Mouse (Mus musculus): ENCODE data around the gene Hoxa1. TPM values are rescaled to one million over a fixed set of nuclear protein-coding genes. Genes with fewer than 3 reads are reported as not detected.
A peak's percentile ranks its signal among the peaks of the same experiment; 100 is the strongest.

Hoxa1 gene
- polyA plus RNA-seq, 1 experiment from 2014 or later = 3.0 TPM

DNA sequence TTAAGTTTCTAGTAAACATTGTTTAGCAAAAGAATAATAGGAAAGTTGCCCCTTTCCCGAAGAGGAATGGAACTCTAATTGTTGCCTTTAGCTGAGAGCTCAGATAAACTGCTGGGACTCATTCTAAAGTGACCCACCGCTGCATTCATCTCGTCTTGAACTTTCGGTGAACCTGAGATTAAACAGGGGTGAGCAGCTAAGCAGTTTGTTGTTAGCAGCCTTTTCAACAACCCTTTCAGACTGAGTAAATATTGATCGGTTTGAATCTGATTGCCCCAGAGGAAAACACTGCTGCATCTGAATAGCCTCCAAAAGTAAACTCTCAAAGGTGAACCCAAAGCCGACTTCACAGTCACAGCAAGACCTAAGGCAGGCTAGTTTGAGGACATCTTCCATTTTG, 4.8 kb downstream of the Hoxa1 start:
- no peak for ATAC-seq (ENCODE audit: insufficient number of reproducible peaks, insufficient read depth, low FRiP score, low read depth)
- 0 out of 2 replicates have a peak, but pooled peaks cover 3% of the 10 kb centered on the region for H3K27me3 ChIP-seq (ENCODE audit: control insufficient read depth, insufficient read depth, low read length)
- WGBS = 19% methylated on average over 6 of the region's 6 CpGs

DNA sequence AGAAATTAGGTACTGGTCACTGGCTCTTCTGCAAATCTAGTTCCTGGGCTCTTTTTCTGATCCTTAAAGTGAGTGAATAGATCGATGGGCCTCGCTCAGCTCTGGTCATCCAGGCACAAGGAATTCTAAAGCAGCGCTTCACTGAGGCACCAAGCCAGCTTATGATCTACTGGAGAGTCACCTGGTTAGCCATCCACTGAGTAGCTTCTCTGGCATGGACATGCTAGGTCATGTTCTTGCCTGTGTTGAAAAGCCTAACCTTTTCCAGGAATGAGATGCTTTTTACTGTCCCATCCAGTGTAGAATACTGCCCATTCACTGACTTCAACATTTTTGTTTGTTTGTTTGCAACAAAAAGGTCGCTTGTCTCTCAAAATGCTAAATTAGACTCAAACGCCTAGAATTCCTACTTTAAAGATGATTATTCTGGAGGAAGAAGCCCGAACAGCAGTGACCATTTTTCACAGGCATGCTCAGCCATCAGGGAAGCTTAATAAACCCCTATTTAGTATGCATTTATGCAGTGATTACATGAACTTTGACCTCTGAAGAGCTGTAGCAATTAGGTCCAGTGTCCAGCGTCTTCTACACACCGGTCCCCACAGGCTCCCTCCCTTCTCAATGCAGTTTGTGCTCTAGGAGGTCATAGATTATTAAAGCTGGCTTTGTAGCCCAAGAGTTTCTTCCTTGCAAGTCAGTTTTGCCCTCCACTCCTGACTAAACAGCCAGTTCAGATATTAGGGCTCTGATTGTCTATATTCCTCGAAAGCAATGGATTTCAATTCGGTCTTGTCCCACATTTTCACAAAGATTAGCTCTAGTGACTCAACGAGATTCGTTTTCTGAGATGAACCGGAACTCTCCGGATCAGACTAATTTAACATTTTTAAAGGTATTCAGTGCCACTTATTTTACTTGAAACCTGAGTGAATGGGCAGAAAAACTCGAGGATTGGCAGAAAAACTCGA, 5.6 kb downstream of the Hoxa1 start:
- Histone ChIP-seq H3K36me3 (ENCODE audit: control insufficient read depth, insufficient read depth, low read length) (no peaks in the 10 kb centered on the region), H3K27me3 (ENCODE audit: control insufficient read depth, insufficient read depth, low read length) (0 out of 2 replicates have a peak, but pooled peaks cover 3% of the 10 kb centered on the region), H3K4me2 (replicated peaks; ENCODE audit: low read depth, low read length) (no peak overlapping the region), H3K27ac (ENCODE audit: low read length) (no peak overlapping the region), H3K4me1 (ENCODE audit: control insufficient read depth, insufficient read depth, low read length) (peaks cover 9% of the 10 kb centered on the region), H3K4me3 (ENCODE audit: low read depth, low read length) (no peak overlapping the region), H3K9me3 (ENCODE audit: control insufficient read depth, low read depth, low read length) (no peaks in the 10 kb centered on the region), H3K9ac (replicated peaks; ENCODE audit: low read depth, low read length) (no peak overlapping the region)
- no peak for ATAC-seq (ENCODE audit: insufficient number of reproducible peaks, insufficient read depth, low FRiP score, low read depth)
- 36% methylated on average over 16 of the region's 16 CpGs for WGBS

More for the DNA sequence above, 4.8 kb downstream of the Hoxa1 start:
- Histone ChIP-seq H3K27ac (ENCODE audit: low read length) (no peak overlapping the region), H3K4me2 (replicated peaks; ENCODE audit: low read depth, low read length) (no peak overlapping the region), H3K36me3 (ENCODE audit: control insufficient read depth, insufficient read depth, low read length) (no peaks in the 10 kb centered on the region), H3K4me3 (ENCODE audit: low read depth, low read length) (no peak overlapping the region), H3K9ac (replicated peaks; ENCODE audit: low read depth, low read length) (no peak overlapping the region), H3K9me3 (ENCODE audit: control insufficient read depth, low read depth, low read length) (no peaks in the 10 kb centered on the region), H3K4me1 (ENCODE audit: control insufficient read depth, insufficient read depth, low read length) (peaks cover 11% of the 10 kb centered on the region)

DNA sequence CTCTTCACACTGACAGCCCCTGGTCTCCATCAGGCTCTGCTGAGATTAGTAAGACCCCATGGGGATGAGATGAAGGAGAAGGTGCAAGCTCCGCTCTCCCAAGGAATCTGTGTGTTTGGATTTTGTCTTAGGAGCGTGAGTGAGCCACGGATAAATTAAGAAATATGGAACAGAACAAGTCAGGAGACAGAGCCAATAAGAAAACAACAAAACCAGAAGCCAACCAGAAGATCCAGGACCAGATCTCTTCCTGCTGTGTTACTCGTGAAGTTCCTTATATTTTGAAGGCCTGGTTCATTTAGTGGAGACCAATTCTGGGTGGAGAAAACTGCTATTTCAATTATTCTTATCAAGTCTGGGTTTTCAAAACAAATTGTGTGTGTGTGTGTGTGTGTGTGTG, 6.5 kb downstream of the Hoxa1 start:
- ATAC-seq (ENCODE audit: insufficient number of reproducible peaks, insufficient read depth, low FRiP score, low read depth) = no peak
- Histone ChIP-seq H3K4me2 (replicated peaks; ENCODE audit: low read depth, low read length) (no peak overlapping the region), H3K36me3 (ENCODE audit: control insufficient read depth, insufficient read depth, low read length) (no peaks in the 10 kb centered on the region), H3K27ac (ENCODE audit: low read length) (no peak overlapping the region), H3K4me3 (ENCODE audit: low read depth, low read length) (no peak overlapping the region), H3K4me1 (ENCODE audit: control insufficient read depth, insufficient read depth, low read length) (peaks cover 8% of the 10 kb centered on the region), H3K9me3 (ENCODE audit: control insufficient read depth, low read depth, low read length) (no peaks in the 10 kb centered on the region), H3K9ac (replicated peaks; ENCODE audit: low read depth, low read length) (no peak overlapping the region), H3K27me3 (ENCODE audit: control insufficient read depth, insufficient read depth, low read length) (0 out of 2 replicates have a peak, but pooled peaks cover under 1% of the 10 kb centered on the region)
- 46% methylated on average over 4 of the region's 4 CpGs for WGBS

- no peaks in the 10 kb centered on the region for H3K36me3 ChIP-seq (ENCODE audit: control insufficient read depth, insufficient read depth, low read length)
- H3K27me3 ChIP-seq (ENCODE audit: control insufficient read depth, insufficient read depth, low read length) = no peaks in the 10 kb centered on the region
- WGBS = 11% methylated on average over 16 of the region's 16 CpGs
- no peak overlapping the region for H3K27ac ChIP-seq (ENCODE audit: low read length)
- peak overlapping the region; percentile 28; the same call in 1 of the 2 replicates for H3K4me2 ChIP-seq (replicated peaks; ENCODE audit: low read depth, low read length)
- H3K4me1 ChIP-seq (ENCODE audit: control insufficient read depth, insufficient read depth, low read length) = peaks cover 8% of the 10 kb centered on the region
- H3K9me3 ChIP-seq (ENCODE audit: control insufficient read depth, low read depth, low read length) = no peaks in the 10 kb centered on the region
- ATAC-seq (ENCODE audit: insufficient number of reproducible peaks, insufficient read depth, low FRiP score, low read depth) = no peak
- H3K9ac ChIP-seq (replicated peaks; ENCODE audit: low read depth, low read length) = no peak overlapping the region
- no peak overlapping the region for H3K4me3 ChIP-seq (ENCODE audit: low read depth, low read length)
Observed at GRCm38 (mm10) chr6:52150401-52150966, 7.6 kb downstream of the Hoxa1 start.

DNA sequence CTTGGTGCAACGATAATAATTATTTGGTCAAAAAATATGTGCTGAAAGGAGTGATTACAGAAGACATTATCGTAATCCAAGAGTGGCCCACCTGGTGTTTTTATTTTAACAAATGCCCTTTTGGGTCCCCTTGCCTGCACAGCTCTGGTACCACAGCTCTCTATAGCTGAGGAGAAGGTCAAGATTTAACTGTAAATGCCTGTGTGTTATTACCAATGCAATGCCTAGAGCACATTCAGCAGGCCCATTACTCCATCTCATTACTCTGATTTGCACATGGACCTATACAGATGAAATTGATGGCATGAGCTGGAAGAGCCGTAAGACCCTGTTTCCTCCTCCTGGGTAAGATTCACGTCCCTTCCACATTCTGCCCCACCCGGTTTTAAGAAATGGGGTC, 19.0 kb downstream of the Hoxa1 start:
- no peaks in the 10 kb centered on the region for H3K27me3 ChIP-seq (ENCODE audit: control insufficient read depth, insufficient read depth, low read length)
- no peaks in the 10 kb centered on the region for H3K4me1 ChIP-seq (ENCODE audit: control insufficient read depth, insufficient read depth, low read length)
- H3K36me3 ChIP-seq (ENCODE audit: control insufficient read depth, insufficient read depth, low read length) = no peaks in the 10 kb centered on the region
- H3K4me2 ChIP-seq (replicated peaks; ENCODE audit: low read depth, low read length) = no peak overlapping the region
- H3K27ac ChIP-seq (ENCODE audit: low read length) = no peak overlapping the region
- ATAC-seq (ENCODE audit: insufficient number of reproducible peaks, insufficient read depth, low FRiP score, low read depth) = no peak
- H3K9me3 ChIP-seq (ENCODE audit: control insufficient read depth, low read depth, low read length) = no peaks in the 10 kb centered on the region
- H3K4me3 ChIP-seq (ENCODE audit: low read depth, low read length) = no peak overlapping the region
- WGBS = 74% methylated on average over 5 of the region's 5 CpGs
- H3K9ac ChIP-seq (replicated peaks; ENCODE audit: low read depth, low read length) = no peak overlapping the region

- WGBS = 44% methylated on average over 10 of the region's 10 CpGs
- no peaks in the 10 kb centered on the region for H3K27me3 ChIP-seq (ENCODE audit: control insufficient read depth, insufficient read depth, low read length)
- H3K9me3 ChIP-seq (ENCODE audit: control insufficient read depth, low read depth, low read length) = no peaks in the 10 kb centered on the region
- no peaks in the 10 kb centered on the region for H3K4me1 ChIP-seq (ENCODE audit: control insufficient read depth, insufficient read depth, low read length)
- H3K36me3 ChIP-seq (ENCODE audit: control insufficient read depth, insufficient read depth, low read length) = no peaks in the 10 kb centered on the region
- H3K9ac ChIP-seq (replicated peaks; ENCODE audit: low read depth, low read length) = no peak overlapping the region
- no peak overlapping the region for H3K4me2 ChIP-seq (replicated peaks; ENCODE audit: low read depth, low read length)
- no peak overlapping the region for H3K4me3 ChIP-seq (ENCODE audit: low read depth, low read length)
- no peak overlapping the region for H3K27ac ChIP-seq (ENCODE audit: low read length)
- no peak for ATAC-seq (ENCODE audit: insufficient number of reproducible peaks, insufficient read depth, low FRiP score, low read depth)
Observed at GRCm38 (mm10) chr6:52138576-52138975, 19.5 kb downstream of the Hoxa1 start.

DNA sequence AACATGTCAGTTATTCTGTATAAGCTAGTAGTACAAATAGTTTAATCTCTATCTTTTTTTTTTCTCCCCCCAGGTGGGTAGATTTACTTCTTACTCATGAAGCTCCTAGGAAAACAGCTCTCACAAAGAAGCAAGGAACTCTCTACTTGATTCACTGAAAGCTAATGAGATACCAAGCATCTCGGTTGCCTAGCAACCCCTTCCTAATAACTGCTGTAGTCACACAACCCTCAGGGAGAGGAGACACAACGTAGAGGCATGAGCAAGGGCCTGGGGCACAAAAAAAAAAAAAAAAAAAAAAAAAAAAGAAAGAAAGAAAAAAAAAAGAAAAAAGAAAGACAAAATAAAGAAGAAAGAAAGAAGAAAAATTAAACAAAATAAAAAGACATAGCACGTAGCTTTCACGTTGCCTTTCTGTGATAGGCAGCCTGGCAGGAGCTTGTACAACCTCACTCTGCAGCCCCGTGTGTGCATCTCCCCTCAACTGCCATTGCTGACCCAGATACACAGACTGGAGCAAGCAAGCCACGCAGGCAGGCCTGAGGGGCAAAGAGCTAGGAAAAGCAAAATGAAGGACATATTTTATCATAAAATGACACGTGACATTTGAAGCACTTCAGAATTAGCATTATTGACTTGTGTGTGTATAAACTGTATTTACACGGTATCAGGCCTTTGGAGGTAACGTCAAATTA, 20.1 kb downstream of the Hoxa1 start:
- no peaks in the 10 kb centered on the region for H3K9me3 ChIP-seq (ENCODE audit: control insufficient read depth, low read depth, low read length)
- 61% methylated on average over 9 of the region's 9 CpGs for WGBS
- no peak overlapping the region for H3K4me2 ChIP-seq (replicated peaks; ENCODE audit: low read depth, low read length)
- no peak overlapping the region for H3K4me3 ChIP-seq (ENCODE audit: low read depth, low read length)
- no peak for ATAC-seq (ENCODE audit: insufficient number of reproducible peaks, insufficient read depth, low FRiP score, low read depth)
- no peaks in the 10 kb centered on the region for H3K36me3 ChIP-seq (ENCODE audit: control insufficient read depth, insufficient read depth, low read length)
- H3K27ac ChIP-seq (ENCODE audit: low read length) = no peak overlapping the region
- no peaks in the 10 kb centered on the region for H3K4me1 ChIP-seq (ENCODE audit: control insufficient read depth, insufficient read depth, low read length)
- H3K27me3 ChIP-seq (ENCODE audit: control insufficient read depth, insufficient read depth, low read length) = no peaks in the 10 kb centered on the region
- no peak overlapping the region for H3K9ac ChIP-seq (replicated peaks; ENCODE audit: low read depth, low read length)

DNA sequence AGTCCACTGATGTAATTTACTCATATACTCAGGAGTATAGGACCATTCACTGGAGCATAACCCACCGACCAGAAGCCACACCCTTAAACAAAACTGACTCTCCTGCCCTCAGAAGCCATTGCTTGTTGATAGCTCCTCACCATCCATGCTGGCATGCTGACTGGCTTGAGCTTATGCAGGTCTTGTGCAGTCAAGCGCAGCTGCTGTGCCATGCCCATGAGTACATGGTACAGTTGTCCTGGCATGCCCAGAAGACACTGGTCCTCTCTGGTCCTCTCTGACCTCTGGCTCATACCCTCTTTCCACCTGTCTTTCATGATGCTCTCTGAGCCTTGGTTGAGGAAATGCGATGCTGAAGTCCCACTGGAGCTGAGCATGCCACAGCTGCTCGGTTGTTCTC, 34.4 kb downstream of the Hoxa1 start:
- H3K27me3 ChIP-seq (ENCODE audit: control insufficient read depth, insufficient read depth, low read length) = no peaks in the 10 kb centered on the region
- 0 out of 2 replicates have a peak, but pooled peaks cover 2% of the 10 kb centered on the region for H3K4me1 ChIP-seq (ENCODE audit: control insufficient read depth, insufficient read depth, low read length)
- WGBS = 74% methylated on average over 4 of the region's 4 CpGs
- H3K4me2 ChIP-seq (replicated peaks; ENCODE audit: low read depth, low read length) = no peak overlapping the region
- H3K27ac ChIP-seq (ENCODE audit: low read length) = no peak overlapping the region
- no peaks in the 10 kb centered on the region for H3K36me3 ChIP-seq (ENCODE audit: control insufficient read depth, insufficient read depth, low read length)
- H3K9me3 ChIP-seq (ENCODE audit: control insufficient read depth, low read depth, low read length) = peaks cover 6% of the 10 kb centered on the region; the same call in 1 of the 2 replicates
- no peak overlapping the region for H3K9ac ChIP-seq (replicated peaks; ENCODE audit: low read depth, low read length)
- H3K4me3 ChIP-seq (ENCODE audit: low read depth, low read length) = no peak overlapping the region
- ATAC-seq (ENCODE audit: insufficient number of reproducible peaks, insufficient read depth, low FRiP score, low read depth) = no peak

All from stomach, embryonic 14.5 days (tissue).